Mouse (Mus musculus): Measurements from ENCODE around the gene Gm11361. TPM values are rescaled to one million over a fixed set of nuclear protein-coding genes. Genes with fewer than 3 reads are reported as not detected.
A peak's percentile ranks its signal among the peaks of the same experiment; 100 is the strongest.

Gm11361 gene
- polyA plus RNA-seq (2015; fragmentation: Nextera tagmentation; extraction: Ambion mirVana), result 4.3 TPM in 2 replicates

GRCm38 (mm10) chr13:28257228-28257627 is at the start of gene Gm11361:
Gene Gm11361, plus strand, starts transcription at chr13:28257528.
- 94% methylated on average over 3 of the region's 3 CpGs for WGBS
- no peak within 1 kb of the TSS for H3K9ac ChIP-seq
- H3K27me3 ChIP-seq, result no peaks in the 10 kb centered on the region
- H3K36me3 ChIP-seq, result no peaks in the 10 kb centered on the region
- H3K4me2 ChIP-seq, result no peak within 1 kb of the TSS
- no peaks in the 10 kb centered on the region for H3K4me1 ChIP-seq (replicated peaks)
- H3K27ac ChIP-seq, result no peak within 1 kb of the TSS
- no peak within 1 kb of the TSS for H3K4me3 ChIP-seq
- no peaks in the 10 kb centered on the region for H3K9me3 ChIP-seq (replicated peaks)
- ATAC-seq (replicated peaks; ENCODE audit: insufficient number of reproducible peaks, insufficient read depth, low FRiP score, low read depth), result no peak

DNA sequence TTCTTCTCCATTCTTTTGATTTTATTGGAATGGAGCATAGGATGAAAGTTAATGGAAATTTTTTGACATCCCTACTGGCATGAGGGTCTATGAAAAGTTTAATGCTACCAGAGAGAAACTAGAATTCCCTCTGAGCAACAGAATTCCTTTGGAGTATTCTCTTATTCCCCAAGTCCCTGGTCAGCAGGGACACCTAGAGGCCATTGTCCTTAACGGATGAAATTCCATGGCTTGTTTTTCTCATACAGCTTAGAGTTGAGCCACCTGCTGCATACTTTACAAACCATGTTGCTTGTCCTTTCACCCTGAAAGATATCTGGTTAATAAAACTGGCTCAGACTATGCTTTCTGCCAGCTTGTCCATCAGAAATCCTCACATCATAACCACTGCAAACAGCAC is 7.1 kb downstream of the Gm11361 start:
- ATAC-seq (replicated peaks; ENCODE audit: insufficient number of reproducible peaks, insufficient read depth, low FRiP score, low read depth), result no peak

DNA sequence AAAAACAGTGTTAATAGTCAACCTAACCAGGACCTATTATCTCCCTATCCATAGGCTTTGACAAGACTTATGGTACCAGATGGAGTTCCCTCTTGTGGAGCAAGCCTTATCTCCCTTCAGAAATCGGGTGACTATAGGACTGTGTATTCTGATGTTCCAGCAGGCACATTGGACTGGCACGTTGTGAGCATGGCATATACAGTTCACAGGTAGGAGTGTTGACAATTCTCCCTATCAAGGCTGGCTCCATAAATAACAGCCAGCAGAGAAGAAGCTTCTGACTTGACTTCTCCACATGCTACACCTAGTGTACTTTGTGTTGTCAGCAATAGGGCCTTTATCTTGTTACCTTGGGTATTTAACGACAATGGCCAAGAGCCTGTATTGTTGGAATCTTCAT is 30.0 kb downstream of the Gm11361 start:
- peak; percentile 72 for ATAC-seq (replicated peaks; ENCODE audit: insufficient number of reproducible peaks, insufficient read depth, low FRiP score, low read depth)
- 56% methylated on average over 3 of the region's 3 CpGs for WGBS

More for the DNA sequence above, 7.1 kb downstream of the Gm11361 start:
- H3K9ac ChIP-seq, result no peak overlapping the region
- H3K4me1 ChIP-seq (replicated peaks), result peaks cover 3% of the 10 kb centered on the region
- no peak overlapping the region for H3K27ac ChIP-seq
- 15% methylated on average over 1 of the region's 1 CpGs for WGBS
- H3K4me3 ChIP-seq, result no peak overlapping the region
- H3K27me3 ChIP-seq, result no peaks in the 10 kb centered on the region
- H3K9me3 ChIP-seq (replicated peaks), result no peaks in the 10 kb centered on the region
- H3K4me2 ChIP-seq, result no peak overlapping the region
- H3K36me3 ChIP-seq, result no peaks in the 10 kb centered on the region

DNA sequence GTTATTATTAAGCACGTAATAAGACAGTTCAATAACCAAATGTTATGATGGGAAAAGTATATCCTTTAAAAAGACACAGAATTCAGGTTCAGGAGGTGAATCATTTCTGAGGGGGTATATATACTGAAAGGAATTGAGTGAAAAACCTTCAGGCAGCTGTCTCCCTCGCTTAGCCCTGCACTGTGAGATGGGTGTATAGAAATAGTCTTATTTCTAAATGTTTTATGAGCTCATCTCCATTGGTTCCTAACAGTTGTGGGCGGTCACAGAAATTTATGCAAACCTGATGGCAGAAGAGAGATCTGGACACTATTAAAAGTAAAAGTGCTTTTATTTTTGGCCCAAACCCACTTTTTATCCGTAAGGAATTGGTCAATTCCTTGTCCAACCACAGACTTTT is 36.9 kb downstream of the Gm11361 start:
- 80% methylated on average over 4 of the region's 4 CpGs for WGBS
- H3K4me1 ChIP-seq (replicated peaks), result no peaks in the 10 kb centered on the region; the same call in 1 of the 2 replicates
- H3K36me3 ChIP-seq, result no peaks in the 10 kb centered on the region
- no peaks in the 10 kb centered on the region for H3K9me3 ChIP-seq (replicated peaks)
- no peak overlapping the region for H3K9ac ChIP-seq
- no peak overlapping the region for H3K4me3 ChIP-seq
- H3K4me2 ChIP-seq, result no peak overlapping the region
- no peak overlapping the region for H3K27ac ChIP-seq
- ATAC-seq (replicated peaks; ENCODE audit: insufficient number of reproducible peaks, insufficient read depth, low FRiP score, low read depth), result no peak
- H3K27me3 ChIP-seq, result no peaks in the 10 kb centered on the region

More for the DNA sequence above, 30.0 kb downstream of the Gm11361 start:
- H3K4me2 ChIP-seq, result no peak overlapping the region
- H3K4me3 ChIP-seq, result no peak overlapping the region
- H3K9ac ChIP-seq, result no peak overlapping the region
- H3K9me3 ChIP-seq (replicated peaks), result no peaks in the 10 kb centered on the region
- no peaks in the 10 kb centered on the region for H3K4me1 ChIP-seq (replicated peaks)
- no peaks in the 10 kb centered on the region for H3K27me3 ChIP-seq
- H3K27ac ChIP-seq, result no peak overlapping the region
- no peaks in the 10 kb centered on the region for H3K36me3 ChIP-seq

- Histone ChIP-seq H3K36me3 (no peaks in the 10 kb centered on the region), H3K4me1 (replicated peaks) (no peaks in the 10 kb centered on the region; the same call in 1 of the 2 replicates), H3K4me2 (no peak overlapping the region), H3K9me3 (replicated peaks) (no peaks in the 10 kb centered on the region), H3K9ac (no peak overlapping the region), H3K27me3 (no peaks in the 10 kb centered on the region), H3K27ac (no peak overlapping the region), H3K4me3 (no peak overlapping the region)
- no peak for ATAC-seq (replicated peaks; ENCODE audit: insufficient number of reproducible peaks, insufficient read depth, low FRiP score, low read depth)
- WGBS, result 19% methylated on average over 3 of the region's 3 CpGs
Observed at GRCm38 (mm10) chr13:28294757-28295361, 37.5 kb downstream of the Gm11361 start.

DNA sequence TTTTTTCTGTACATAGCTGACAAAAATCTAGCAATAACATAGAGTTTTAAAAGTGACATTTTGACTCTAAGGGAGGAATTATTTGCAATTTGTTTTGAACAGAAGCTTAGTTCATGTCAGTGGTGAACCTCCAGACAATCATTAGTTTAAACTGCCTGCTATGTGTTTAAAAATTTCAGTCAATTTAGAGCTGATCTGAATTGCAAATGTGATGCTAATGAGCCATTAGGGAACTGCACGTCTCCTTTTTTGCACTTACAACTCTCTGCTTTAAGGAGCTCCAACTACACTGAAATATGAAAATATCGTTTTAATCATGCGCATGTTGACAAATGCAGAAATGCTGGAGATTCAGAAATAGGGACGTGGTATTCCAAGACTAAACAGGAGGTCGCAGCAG is 38.2 kb downstream of the Gm11361 start:
- Histone ChIP-seq H3K27me3 (no peaks in the 10 kb centered on the region), H3K27ac (no peak overlapping the region), H3K4me1 (replicated peaks) (no peaks in the 10 kb centered on the region; the same call in 1 of the 2 replicates), H3K4me3 (no peak overlapping the region), H3K9ac (no peak overlapping the region), H3K4me2 (no peak overlapping the region), H3K9me3 (replicated peaks) (no peaks in the 10 kb centered on the region), H3K36me3 (no peaks in the 10 kb centered on the region)
- no peak for ATAC-seq (replicated peaks; ENCODE audit: insufficient number of reproducible peaks, insufficient read depth, low FRiP score, low read depth)
- 79% methylated on average over 5 of the region's 5 CpGs for WGBS

DNA sequence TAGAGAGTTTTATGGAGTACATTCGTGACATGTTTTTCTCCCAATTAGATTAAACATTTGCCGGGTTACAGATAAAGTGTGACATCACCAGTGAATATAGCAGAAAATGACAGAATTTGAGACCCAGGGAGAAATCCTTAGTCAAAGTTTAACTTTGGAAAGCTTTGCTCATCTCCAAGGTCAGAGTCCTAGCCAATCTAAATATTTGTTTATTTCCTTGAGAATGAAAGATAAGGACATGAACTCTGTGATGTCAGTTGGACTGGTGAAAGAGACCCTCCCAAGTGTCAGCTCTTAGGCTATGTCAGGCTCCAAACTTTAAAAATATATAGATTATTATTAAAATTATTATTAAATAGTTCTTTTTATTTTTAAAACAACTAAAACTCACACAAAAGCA is 39.8 kb downstream of the Gm11361 start:
- H3K4me2 ChIP-seq, result no peak overlapping the region
- H3K9me3 ChIP-seq (replicated peaks), result no peaks in the 10 kb centered on the region
- H3K36me3 ChIP-seq, result no peaks in the 10 kb centered on the region
- 61% methylated on average over 2 of the region's 2 CpGs for WGBS
- H3K4me1 ChIP-seq (replicated peaks), result no peaks in the 10 kb centered on the region; the same call in 1 of the 2 replicates
- no peak for ATAC-seq (replicated peaks; ENCODE audit: insufficient number of reproducible peaks, insufficient read depth, low FRiP score, low read depth)
- H3K9ac ChIP-seq, result no peak overlapping the region
- no peak overlapping the region for H3K4me3 ChIP-seq
- H3K27me3 ChIP-seq, result no peaks in the 10 kb centered on the region
- H3K27ac ChIP-seq, result no peak overlapping the region

DNA sequence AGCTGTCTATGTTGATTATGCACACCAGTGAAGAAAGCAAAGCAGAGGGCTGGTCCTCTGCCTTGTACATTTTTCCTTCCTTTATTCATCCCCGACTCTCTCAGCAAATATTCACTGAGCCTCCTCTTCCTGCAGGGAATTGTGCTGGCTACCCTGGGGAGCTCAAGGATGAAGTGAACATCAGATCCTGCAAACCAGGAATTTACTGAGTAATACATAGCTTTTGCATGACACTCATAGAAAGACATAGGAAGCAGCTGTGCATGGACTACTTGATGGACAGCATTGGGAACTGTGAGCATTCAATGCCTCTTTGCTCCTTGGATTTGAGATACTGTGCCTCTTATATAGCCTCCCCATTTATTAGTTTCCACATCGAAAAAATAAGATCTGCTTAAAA is 40.2 kb downstream of the Gm11361 start:
- Histone ChIP-seq H3K27ac (0 out of 2 replicates have a peak overlapping the region, but pooled peaks have one; percentile 2), H3K9ac (no peak overlapping the region), H3K4me3 (no peak overlapping the region), H3K4me1 (replicated peaks) (no peaks in the 10 kb centered on the region; the same call in 1 of the 2 replicates), H3K9me3 (replicated peaks) (no peaks in the 10 kb centered on the region), H3K4me2 (no peak overlapping the region), H3K36me3 (no peaks in the 10 kb centered on the region), H3K27me3 (no peaks in the 10 kb centered on the region)
- 54% methylated on average over 2 of the region's 2 CpGs for WGBS
- ATAC-seq (replicated peaks; ENCODE audit: insufficient number of reproducible peaks, insufficient read depth, low FRiP score, low read depth), result no peak

Other genes with a start within 250 kb of the Gm11361 start
- not detected in 2 replicates for gene Prl4a1, start 241.3 kb upstream of the Gm11361 start, polyA plus RNA-seq (2015; fragmentation: Nextera tagmentation; extraction: Ambion mirVana)
- not detected in 2 replicates for gene Prl5a1, start 115.0 kb upstream of the Gm11361 start, polyA plus RNA-seq (2015; fragmentation: Nextera tagmentation; extraction: Ambion mirVana)